Mouse (Mus musculus) liver, postnatal 0 days (tissue): Measurements from ENCODE around the gene Rnf216.

Source experiments
- CTCF ChIP-seq: sonication (generic); IDR thresholded peaks from 2 replicates; pipeline ENCODE4 v1.5.1; 2016; ENCODE audit warnings: antibody characterized with exemption, low read depth
- EP300 ChIP-seq: IDR thresholded peaks from 2 replicates; pipeline ENCODE4 v1.6.1; 2016; ENCODE audit warnings: antibody characterized with exemption, low read depth, mild to moderate bottlenecking

DNA sequence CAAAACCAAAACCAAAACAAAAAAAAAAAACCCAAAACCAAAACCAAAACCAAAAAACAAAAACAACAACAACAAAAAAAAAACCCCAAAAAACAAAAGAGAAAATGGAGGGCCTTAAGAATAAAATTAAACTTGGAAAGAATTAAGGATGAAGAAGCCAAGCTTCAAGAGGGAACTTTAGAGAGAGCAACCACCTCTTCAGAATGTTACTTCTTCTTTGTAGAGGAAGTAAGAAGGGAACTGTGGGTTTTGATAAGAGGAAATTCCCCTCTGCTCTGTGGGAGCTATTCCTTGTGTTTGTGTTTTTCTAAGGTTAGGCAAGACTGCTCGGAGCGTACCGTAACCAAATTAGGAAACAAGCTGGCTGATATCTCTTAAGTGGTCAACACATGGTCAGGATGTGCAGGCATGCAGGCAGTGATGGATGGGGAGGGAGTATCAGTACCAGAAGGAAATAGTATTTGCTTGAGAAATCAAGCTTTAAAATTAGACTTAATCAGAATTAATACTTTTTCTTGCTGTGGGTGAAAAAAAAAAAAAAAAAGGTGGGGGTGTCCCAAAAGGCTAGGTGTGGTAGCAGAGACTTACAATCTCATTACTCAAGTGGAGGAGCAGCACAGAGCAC lies 57.2 kb downstream of the Rnf216 start:
- TF ChIP-seq EP300 (peak; percentile 78), CTCF (no peak)
